Comparison of ENCODE assay signal across 23 mouse cellular contexts in genomic region chr10:23144616-23145015, GRCm38 (mm10).
DNase-seq lines count a peak whose midpoint lies in the region; ATAC-seq and TF ChIP-seq lines count a peak whose summit lies in the region.
"Had no signal": no experiment of that assay in that cellular context is flagged by ENCODE, and none has a peak within 500 bp of the region (broad histone marks: within the 10 kb centered on the region; RNA-seq: fewer than 3 reads in every experiment).

No protein-coding gene starts in this region.

- H3K27ac ChIP-seq in limb, embryonic 11.5 days (replicated peaks; ENCODE audit: low read depth, low read length) = no peak overlapping the region
- no peak overlapping the region for H3K27ac ChIP-seq in limb, embryonic 10.5 days
- peak overlapping the region; percentile 40; the same call in 1 of the 2 replicates for H3K27ac ChIP-seq in embryonic fibroblast, embryonic 13.5 days (ENCODE audit: insufficient read depth, low read length)
- no peak overlapping the region for H3K27ac ChIP-seq in midbrain, embryonic 11.5 days (ENCODE audit: low read depth, low read length)
- no peak overlapping the region for H3K27ac ChIP-seq in midbrain, embryonic 13.5 days
- H3K27ac ChIP-seq: heart, adult 2 months; hindbrain, embryonic 15.5 days; limb, embryonic 12.5 days; liver, embryonic 12.5 days; lung, embryonic 15.5 days; stomach, postnatal 0 days had no signal

- ATAC-seq in limb, embryonic 11.5 days (ENCODE audit: insufficient number of reproducible peaks, low FRiP score, low TSS enrichment, low read depth) = no peak
- no peak for ATAC-seq in midbrain, embryonic 11.5 days (ENCODE audit: low FRiP score)
- no peak for ATAC-seq in midbrain, embryonic 13.5 days
- ATAC-seq: forebrain, embryonic 14.5 days; intestine, embryonic 16.5 days; liver, embryonic 12.5 days had no signal

- no peaks in the 10 kb centered on the region for H3K4me1 ChIP-seq in limb, embryonic 11.5 days (ENCODE audit: control insufficient read depth, insufficient read depth, low read length)
- H3K4me1 ChIP-seq in limb, embryonic 10.5 days = no peaks in the 10 kb centered on the region
- no peaks in the 10 kb centered on the region; the same call in 1 of the 2 replicates for H3K4me1 ChIP-seq in embryonic fibroblast, embryonic 13.5 days (ENCODE audit: control insufficient read depth, insufficient read depth, low read length)
- H3K4me1 ChIP-seq in midbrain, embryonic 11.5 days (ENCODE audit: control insufficient read depth, insufficient read depth, low read length) = no peaks in the 10 kb centered on the region
- H3K4me1 ChIP-seq in midbrain, embryonic 13.5 days (replicated peaks) = no peaks in the 10 kb centered on the region
- H3K4me1 ChIP-seq: hindbrain, embryonic 15.5 days; limb, embryonic 12.5 days; liver, embryonic 12.5 days; lung, embryonic 15.5 days had no signal

- no peak overlapping the region for H3K4me3 ChIP-seq in limb, embryonic 11.5 days (ENCODE audit: low read depth, low read length)
- no peak overlapping the region for H3K4me3 ChIP-seq in limb, embryonic 10.5 days
- H3K4me3 ChIP-seq in embryonic fibroblast, embryonic 13.5 days (ENCODE audit: insufficient read depth, low read length) = no peak overlapping the region
- no peak overlapping the region for H3K4me3 ChIP-seq in midbrain, embryonic 11.5 days (ENCODE audit: low read depth, low read length)
- no peak overlapping the region for H3K4me3 ChIP-seq in midbrain, embryonic 13.5 days (replicated peaks)
- H3K4me3 ChIP-seq: heart, adult 2 months; hindbrain, embryonic 15.5 days; limb, embryonic 12.5 days; liver, embryonic 12.5 days; lung, embryonic 15.5 days had no signal

- WGBS in limb, embryonic 11.5 days = 85% methylated on average over 2 of the region's 2 CpGs
- 86% methylated on average over 2 of the region's 2 CpGs for WGBS in limb, embryonic 10.5 days
- WGBS in midbrain, embryonic 11.5 days = 89% methylated on average over 2 of the region's 2 CpGs
- 96% methylated on average over 2 of the region's 2 CpGs for WGBS in midbrain, embryonic 13.5 days

- peak; percentile 22 to 68 for DNase-seq in frontal cortex, postnatal 36 days (ENCODE audit: low spot score in 2 of 2)
- DNase-seq in frontal cortex, postnatal 25 days (ENCODE audit: low spot score in 2 of 2) = no peak
- peak; percentile 10 for DNase-seq in limb, embryonic 11.5 days (ENCODE audit: low spot score)
- DNase-seq in limb, embryonic 10.5 days (ENCODE audit: low spot score) = no peak
- peak; percentile 18 for DNase-seq in right cerebral cortex, postnatal 25 days
- DNase-seq in midbrain, embryonic 11.5 days (ENCODE audit: low spot score, missing footprints) = no peak
- DNase-seq: B cell, adult 2 months; cerebellum, adult 9-10 months; gastrocnemius, postnatal 10 days; heart, adult 2 months; heart, postnatal 36 days; kidney, postnatal 36 days; lung, postnatal 4 days; thymus, postnatal 25 days had no signal

- H3K4me2 ChIP-seq in limb, embryonic 11.5 days (ENCODE audit: low read depth, severe bottlenecking) = no peak overlapping the region
- no peak overlapping the region for H3K4me2 ChIP-seq in midbrain, embryonic 11.5 days
- H3K4me2 ChIP-seq in midbrain, embryonic 13.5 days (replicated peaks) = no peak overlapping the region
- H3K4me2 ChIP-seq: hindbrain, embryonic 15.5 days; limb, embryonic 12.5 days; liver, embryonic 12.5 days; lung, embryonic 15.5 days had no signal

- H3K27me3 ChIP-seq in limb, embryonic 11.5 days (ENCODE audit: control insufficient read depth, insufficient read depth, low read length) = no peaks in the 10 kb centered on the region
- no peaks in the 10 kb centered on the region for H3K27me3 ChIP-seq in limb, embryonic 10.5 days (ENCODE audit: low read depth, poor library complexity, severe bottlenecking)
- no peaks in the 10 kb centered on the region for H3K27me3 ChIP-seq in midbrain, embryonic 11.5 days (ENCODE audit: control insufficient read depth, insufficient read depth, low read length)
- no peaks in the 10 kb centered on the region for H3K27me3 ChIP-seq in midbrain, embryonic 13.5 days
- H3K27me3 ChIP-seq: hindbrain, embryonic 15.5 days; limb, embryonic 12.5 days; liver, embryonic 12.5 days; lung, embryonic 15.5 days had no signal

- no peaks in the 10 kb centered on the region for H3K36me3 ChIP-seq in limb, embryonic 11.5 days (ENCODE audit: control insufficient read depth, insufficient read depth, low read length)
- peaks cover 3% of the 10 kb centered on the region; the same call in 1 of the 2 replicates for H3K36me3 ChIP-seq in limb, embryonic 10.5 days
- no peaks in the 10 kb centered on the region for H3K36me3 ChIP-seq in midbrain, embryonic 11.5 days (ENCODE audit: control insufficient read depth, insufficient read depth, low read length)
- H3K36me3 ChIP-seq in midbrain, embryonic 13.5 days = no peaks in the 10 kb centered on the region
- H3K36me3 ChIP-seq: hindbrain, embryonic 15.5 days; liver, embryonic 12.5 days; lung, embryonic 15.5 days had no signal

- TF ChIP-seq POLR2A in embryonic fibroblast, embryonic 13.5 days (IDR thresholded peaks at IDR 0.05; ENCODE audit: low read depth, low read length) = no peak

- no peaks in the 10 kb centered on the region for H3K9me3 ChIP-seq in limb, embryonic 11.5 days (ENCODE audit: control insufficient read depth, low read length)
- H3K9me3 ChIP-seq in limb, embryonic 10.5 days (replicated peaks) = no peaks in the 10 kb centered on the region
- no peaks in the 10 kb centered on the region for H3K9me3 ChIP-seq in midbrain, embryonic 11.5 days (ENCODE audit: control insufficient read depth, low read length)
- H3K9me3 ChIP-seq in midbrain, embryonic 13.5 days = no peaks in the 10 kb centered on the region
- H3K9me3 ChIP-seq: hindbrain, embryonic 15.5 days; limb, embryonic 12.5 days; liver, embryonic 12.5 days; lung, embryonic 15.5 days had no signal

- TF ChIP-seq CTCF in embryonic fibroblast, embryonic 13.5 days (IDR thresholded peaks at IDR 0.05; ENCODE audit: borderline replicate concordance, insufficient read depth, low read length) = no peak

- no peak overlapping the region for H3K9ac ChIP-seq in limb, embryonic 11.5 days (ENCODE audit: low read length)
- no peak overlapping the region for H3K9ac ChIP-seq in midbrain, embryonic 11.5 days (ENCODE audit: low read length)
- H3K9ac ChIP-seq in midbrain, embryonic 13.5 days (replicated peaks) = no peak overlapping the region
- H3K9ac ChIP-seq: hindbrain, embryonic 15.5 days; limb, embryonic 12.5 days; liver, embryonic 12.5 days; lung, embryonic 15.5 days had no signal

Comparison
In these comparisons a context has a peak if more than half of its experiments do, and no peak if none do; other contexts are left out.
1. DNase-seq: peak in frontal cortex, postnatal 36 days (2 of 2), limb, embryonic 11.5 days (single experiment) and right cerebral cortex, postnatal 25 days (single experiment); none in frontal cortex, postnatal 25 days (0 of 2), limb, embryonic 10.5 days (single experiment) and midbrain, embryonic 11.5 days (single experiment).